Mouse (Mus musculus) gastrocnemius, postnatal 25 days (tissue): Measurements from ENCODE around the gene Trappc6a. TPM values are rescaled to one million over a fixed set of nuclear protein-coding genes. Genes with fewer than 3 reads are reported as not detected.

Experiments
- DNase-seq: peaks from one replicate; pipeline ENCODE4 v3.0.0; 2022
- total RNA-seq, 2 experiments: library from RNA; stranded (reverse); gene quantifications; 1 replicate in 1 of 2; 2 replicates in 1 of 2; pipeline ENCODE4 v1.2.3; 2021

Gene Trappc6a
- total RNA-seq, 2 experiments from 2014 or later = 8.8 to 10.6 TPM

DNA sequence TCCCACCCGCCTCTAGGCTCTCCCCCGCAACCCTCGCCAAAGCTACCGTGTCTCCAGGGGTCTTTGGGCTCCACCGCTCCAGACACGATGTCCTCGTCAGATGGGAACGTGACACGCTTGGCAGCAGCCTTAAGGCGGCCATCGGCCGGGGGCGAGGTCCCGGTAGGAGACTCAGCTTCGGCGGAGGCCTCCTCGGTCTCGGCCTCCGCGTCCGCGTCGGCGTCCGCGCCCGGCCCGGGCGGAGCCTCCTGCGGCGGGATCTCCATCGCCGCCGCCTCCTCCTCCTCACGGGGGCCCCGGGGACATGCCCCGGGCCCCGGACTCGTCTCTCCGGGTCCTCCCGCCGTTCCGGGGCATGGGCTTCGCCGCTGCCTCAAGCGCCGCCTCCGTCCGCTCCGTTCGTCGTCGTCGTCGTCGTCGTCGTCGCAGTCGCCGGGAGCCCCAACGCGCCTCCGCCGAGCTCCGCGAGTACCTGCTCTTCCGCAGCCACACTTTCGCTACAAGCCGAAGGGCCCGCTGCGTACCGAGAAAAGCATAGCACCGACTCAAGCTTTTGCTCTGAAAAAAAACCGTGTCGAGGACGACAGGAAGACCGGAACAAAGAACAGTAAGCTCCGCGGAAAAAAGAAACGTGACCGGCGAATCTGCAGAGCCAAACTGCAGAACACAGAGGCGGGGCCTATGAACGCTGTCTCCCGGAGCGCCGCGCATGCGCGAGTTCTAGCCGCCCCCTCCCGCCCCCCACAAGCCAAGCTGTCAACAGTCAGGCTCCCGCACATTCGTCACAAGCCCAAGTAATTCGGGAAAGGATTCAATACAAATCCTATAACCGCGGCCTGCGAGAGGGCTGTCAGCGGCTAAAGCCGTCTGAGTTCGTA is 53.8 kb downstream of the Trappc6a start:
- peak; percentile 90 for DNase-seq

DNA sequence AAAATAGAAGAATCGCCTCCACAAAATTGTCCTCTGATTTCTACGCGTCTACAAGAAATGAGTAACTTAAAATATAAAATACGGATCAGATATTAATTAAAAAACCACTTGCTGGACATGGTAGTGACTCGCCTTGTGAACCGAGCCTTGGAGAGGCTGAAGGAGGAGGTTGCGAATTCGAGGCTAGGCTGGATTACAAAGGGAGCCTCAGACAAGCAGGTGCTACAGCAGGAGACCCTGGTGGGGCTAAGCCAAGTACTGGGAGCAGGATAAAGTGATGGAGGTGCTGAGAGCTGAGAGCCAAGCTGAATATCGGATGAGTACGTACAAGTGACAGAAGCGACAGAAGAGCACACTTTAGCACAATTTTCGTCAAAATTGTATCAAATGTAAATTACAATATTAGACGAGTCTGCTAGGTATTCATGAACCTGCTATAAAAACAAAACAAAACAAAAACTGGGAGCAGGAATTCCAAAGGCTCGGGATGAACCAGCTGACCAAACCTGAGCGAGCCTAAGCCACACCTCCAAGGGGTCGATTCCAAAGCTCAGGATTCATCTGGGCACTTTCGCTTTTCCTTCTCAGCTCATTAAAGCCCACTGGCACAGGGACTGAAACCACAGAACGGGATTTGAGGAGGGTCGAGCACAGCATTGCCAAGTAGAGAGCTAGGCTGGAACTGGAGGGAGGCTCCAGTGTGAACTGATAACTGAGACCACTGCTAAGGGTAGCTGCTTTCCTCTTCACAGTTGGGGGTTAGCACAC is 54.6 kb downstream of the Trappc6a start, which contains the start of gene Ppp1r37:
TSS of gene Ppp1r37 (minus strand) at position 434 of the 768 bp plus-strand sequence.
- peak; percentile 8 for DNase-seq

DNA sequence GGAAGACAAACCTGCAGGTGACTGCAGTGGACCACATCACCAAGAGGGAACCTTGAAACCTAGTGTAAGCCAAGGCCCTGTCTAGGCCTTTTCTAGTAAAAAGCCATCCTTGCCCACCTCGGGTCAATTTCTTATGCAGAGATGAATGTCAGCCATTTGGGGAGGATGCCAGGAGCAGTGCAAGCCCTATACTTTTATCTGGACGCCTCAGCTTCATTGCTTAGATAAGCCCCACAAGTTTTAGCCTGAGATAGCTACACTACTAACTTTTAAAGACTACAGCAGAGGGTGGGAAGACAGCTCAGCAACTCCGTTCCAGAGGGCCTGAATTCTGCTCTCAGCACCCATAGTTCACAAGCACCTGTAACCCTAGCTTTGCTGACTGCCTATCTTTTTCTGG is 55.7 kb downstream of the Trappc6a start:
- DNase-seq = no peak

GRCm38 (mm10) chr7:19564455-19564854 is 56.3 kb downstream of the Trappc6a start:
- DNase-seq = no peak

Other genes with a start within 250 kb of the Trappc6a start
- 10 to 100 TPM; 16.3 to 18.0 TPM for gene Vasp, start 236.6 kb upstream of the Trappc6a start, total RNA-seq
- not detected for gene Ppm1n, start 228.3 kb upstream of the Trappc6a start, total RNA-seq
- 100 to 1,000 TPM; 943 to 950 TPM for gene Rtn2, start 225.8 kb upstream of the Trappc6a start, total RNA-seq
- under 1 TPM; 0.43 to 0.64 TPM for gene Fosb, start 198.3 kb upstream of the Trappc6a start, total RNA-seq
- gene Ercc1, start 163.6 kb upstream of the Trappc6a start, total RNA-seq = 10 to 100 TPM; 21.5 to 25.4 TPM
- 10 to 100 TPM in 1 of 2 experiments, 1 to 10 TPM in 1; 8.5 to 10.1 TPM for gene Cd3eap, start 148.9 kb upstream of the Trappc6a start, total RNA-seq
- 1 to 10 TPM; 2.6 TPM for gene Ppp1r13l, start 148.6 kb upstream of the Trappc6a start, total RNA-seq
- gene Ercc2, start 126.4 kb upstream of the Trappc6a start, total RNA-seq = 1 to 10 TPM; 7.8 to 8.8 TPM
- under 1 TPM in 1 of 2 experiments, not detected in 1; 0.43 TPM for gene Klc3, start 104.3 kb upstream of the Trappc6a start, total RNA-seq
- over 10,000 TPM; 37,777 to 44,473 TPM for gene Ckm, start 103.6 kb upstream of the Trappc6a start, total RNA-seq
- 10 to 100 TPM; 13.2 to 13.8 TPM for gene Mark4, start 49.6 kb upstream of the Trappc6a start, total RNA-seq
- gene Exoc3l2, start 45.1 kb upstream of the Trappc6a start, total RNA-seq = under 1 TPM; 0.56 to 0.67 TPM
- 1 to 10 TPM; 1.7 to 1.9 TPM for gene Bloc1s3, start within 50 bp of the Trappc6a start, total RNA-seq
- not detected for gene Nkpd1, start 9.4 kb downstream of the Trappc6a start, total RNA-seq
- gene Ppp1r37, start 54.7 kb downstream of the Trappc6a start, total RNA-seq = 10 to 100 TPM; 34.5 to 38.6 TPM
- gene Zfp296, start 68.9 kb downstream of the Trappc6a start, total RNA-seq = under 1 TPM; 0.28 to 0.40 TPM
- gene Gemin7, start 69.2 kb downstream of the Trappc6a start, total RNA-seq = 10 to 100 TPM; 58.1 to 58.5 TPM
- gene Clasrp, start 96.1 kb downstream of the Trappc6a start, total RNA-seq = 10 to 100 TPM; 11.2 to 12.4 TPM
- 1 to 10 TPM; 4.4 to 5.8 TPM for gene Relb, start 121.0 kb downstream of the Trappc6a start, total RNA-seq
- 10 to 100 TPM; 36.3 to 47.0 TPM for gene Clptm1, start 156.6 kb downstream of the Trappc6a start, total RNA-seq
- gene Apoc2, start 169.5 kb downstream of the Trappc6a start, total RNA-seq = not detected
- not detected for gene Gm44805, start 173.0 kb downstream of the Trappc6a start, total RNA-seq
- gene Apoc4, start 173.1 kb downstream of the Trappc6a start, total RNA-seq = not detected
- 1 to 10 TPM in 1 of 2 experiments, not detected in 1; 3.7 TPM for gene Apoc1, start 184.3 kb downstream of the Trappc6a start, total RNA-seq
- 100 to 1,000 TPM in 1 of 2 experiments, 10 to 100 TPM in 1; 53.5 to 108 TPM for gene Apoe, start 190.8 kb downstream of the Trappc6a start, total RNA-seq
- 10 to 100 TPM; 45.1 to 45.4 TPM for gene Tomm40, start 207.0 kb downstream of the Trappc6a start, total RNA-seq
- 1 to 10 TPM; 2.1 to 3.9 TPM for gene Nectin2, start 242.1 kb downstream of the Trappc6a start, total RNA-seq